Mouse (Mus musculus): ENCODE results near the gene Xab2.

DNA sequence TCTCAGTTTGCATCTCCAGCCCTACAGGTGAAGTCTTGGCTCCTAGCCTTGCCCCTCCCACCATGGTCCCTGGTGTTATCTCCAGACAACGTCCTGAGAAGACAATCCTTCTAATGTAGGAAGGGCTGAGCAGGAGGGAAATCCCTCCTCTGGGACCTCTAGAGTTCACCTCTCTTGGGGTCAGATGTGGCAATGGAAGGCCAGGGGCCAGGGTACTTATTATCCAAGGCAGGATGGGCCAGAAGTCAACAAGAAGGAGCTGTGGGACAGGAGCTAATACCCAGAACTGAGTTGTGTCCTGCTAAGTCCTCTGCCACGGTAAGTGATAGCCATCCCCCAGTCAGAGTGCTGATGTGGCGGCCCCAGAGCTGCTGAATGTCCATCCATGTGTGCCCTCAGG lies 34.4 kb upstream of the Xab2 start, which contains the start of gene Retn:
- TF ChIP-seq CTCF (IDR thresholded peaks at IDR 0.05; ENCODE audit: extremely low read depth, insufficient read depth, low read length) (no peak), POLR2A (IDR thresholded peaks at IDR 0.05; ENCODE audit: extremely low read depth, insufficient read depth, low read length) (no peak)
